Mouse (Mus musculus): ENCODE measurements around the gene Gtf2h1. TPM values are rescaled to one million over a fixed set of nuclear protein-coding genes. Genes with fewer than 3 reads are reported as not detected.

Gtf2h1 gene
- polyA plus RNA-seq, 1 experiment from 2014 or later = 34.9 TPM

DNA sequence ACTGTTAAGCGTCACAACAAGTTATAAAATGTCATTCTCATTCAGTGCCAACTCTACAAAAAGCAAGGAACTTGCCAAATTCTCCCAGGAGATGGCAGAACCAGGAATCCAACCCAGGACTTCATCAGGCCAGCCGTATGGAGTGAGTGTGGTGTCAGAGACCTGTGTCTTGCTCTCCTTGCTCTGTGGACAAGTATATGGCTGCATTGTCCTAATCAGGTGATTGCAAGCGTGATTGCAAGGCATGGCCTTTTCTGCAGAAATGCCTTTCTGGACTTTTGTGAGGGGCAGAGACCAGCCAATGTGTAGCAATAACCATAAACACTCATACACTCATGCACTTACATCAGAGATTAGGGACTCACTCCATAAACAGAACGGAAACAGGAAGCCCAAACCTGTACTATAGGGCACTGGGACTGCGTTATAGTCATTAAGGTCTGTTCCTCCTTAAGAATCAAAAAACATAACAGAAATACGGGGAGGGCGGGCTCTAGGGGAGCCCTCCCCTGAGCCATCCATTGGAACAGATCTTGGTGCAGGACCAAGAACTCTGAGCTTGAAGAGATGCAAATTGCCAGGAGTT is 37.9 kb downstream of the Gtf2h1 start:
- WGBS (ENCODE audit: insufficient replicate concordance) = 75% methylated on average over 7 of the region's 7 CpGs
- H3K4me3 ChIP-seq (ENCODE audit: low read depth, low read length) = no peak overlapping the region
- H3K27ac ChIP-seq (ENCODE audit: low read depth, low read length) = no peak overlapping the region
- no peak overlapping the region for H3K9ac ChIP-seq (ENCODE audit: low read depth, low read length)
- no peak for ATAC-seq (replicated peaks; ENCODE audit: insufficient number of reproducible peaks, low FRiP score, low TSS enrichment)
- no peak overlapping the region for H3K4me2 ChIP-seq
- peaks cover 24% of the 10 kb centered on the region for H3K4me1 ChIP-seq (ENCODE audit: control insufficient read depth, insufficient read depth, low read length)
- H3K9me3 ChIP-seq (replicated peaks; ENCODE audit: control insufficient read depth, low read length) = no peaks in the 10 kb centered on the region
- no peaks in the 10 kb centered on the region for H3K36me3 ChIP-seq (ENCODE audit: control insufficient read depth, insufficient read depth, low read length)
- no peaks in the 10 kb centered on the region for H3K27me3 ChIP-seq (ENCODE audit: control insufficient read depth, insufficient read depth, low read length)

DNA sequence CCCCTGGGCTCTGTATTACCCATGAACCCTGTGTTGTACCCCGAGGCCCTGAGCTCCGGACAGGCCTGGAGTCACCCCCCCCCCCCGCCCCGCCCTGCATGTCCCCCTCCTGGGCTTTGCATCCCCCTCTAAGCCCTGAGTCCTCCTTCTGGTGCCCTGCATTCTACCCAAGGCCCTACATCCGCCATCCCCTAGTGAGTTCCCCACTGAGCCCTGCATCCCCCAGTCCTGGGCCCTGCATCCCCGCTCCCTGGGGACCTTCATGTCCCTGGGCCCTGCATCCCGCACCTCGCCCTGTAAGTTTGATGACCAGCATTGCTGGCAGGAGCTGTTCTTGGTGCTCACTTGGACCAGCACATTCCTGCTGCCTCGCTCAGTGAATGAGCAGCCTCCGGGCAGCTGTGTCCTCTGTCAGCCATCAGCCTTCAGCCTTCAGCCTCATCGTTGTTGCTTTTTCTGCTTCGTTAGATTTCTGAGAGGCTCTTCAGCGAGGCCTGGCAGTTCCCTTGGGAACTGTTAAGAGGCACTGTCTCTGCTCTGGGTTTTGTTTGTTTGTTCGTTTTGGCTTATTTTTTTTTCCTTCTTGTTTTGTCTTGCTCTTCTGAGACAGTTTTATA is 39.2 kb downstream of the Gtf2h1 start:
- WGBS (ENCODE audit: insufficient replicate concordance) = 39% methylated on average over 11 of the region's 14 CpGs
- H3K9ac ChIP-seq (ENCODE audit: low read depth, low read length) = no peak overlapping the region
- H3K4me1 ChIP-seq (ENCODE audit: control insufficient read depth, insufficient read depth, low read length) = peaks cover 34% of the 10 kb centered on the region
- no peaks in the 10 kb centered on the region for H3K27me3 ChIP-seq (ENCODE audit: control insufficient read depth, insufficient read depth, low read length)
- ATAC-seq (replicated peaks; ENCODE audit: insufficient number of reproducible peaks, low FRiP score, low TSS enrichment) = no peak
- no peaks in the 10 kb centered on the region for H3K9me3 ChIP-seq (replicated peaks; ENCODE audit: control insufficient read depth, low read length)
- no peak overlapping the region for H3K4me3 ChIP-seq (ENCODE audit: low read depth, low read length)
- H3K27ac ChIP-seq (ENCODE audit: low read depth, low read length) = no peak overlapping the region
- H3K36me3 ChIP-seq (ENCODE audit: control insufficient read depth, insufficient read depth, low read length) = no peaks in the 10 kb centered on the region
- no peak overlapping the region for H3K4me2 ChIP-seq

DNA sequence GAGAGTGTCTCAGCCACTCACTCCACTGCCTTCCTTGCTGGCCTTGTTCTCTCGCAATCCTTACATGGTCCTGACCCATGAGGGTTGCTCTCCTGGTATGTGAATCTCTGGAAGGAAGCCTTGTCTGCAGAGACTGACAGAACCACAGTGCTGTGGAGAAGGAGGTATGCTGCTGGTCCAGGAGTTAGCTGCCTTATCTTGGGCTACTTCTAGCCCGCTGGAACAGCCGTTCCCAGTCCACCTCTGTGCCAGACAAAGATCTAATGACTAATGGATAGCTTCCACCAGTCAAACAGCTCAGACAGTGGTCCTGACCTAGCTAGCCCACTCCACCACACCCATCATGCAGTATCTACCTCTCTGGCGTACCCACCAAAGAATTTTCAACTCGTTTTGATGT is 40.5 kb downstream of the Gtf2h1 start:
- Histone ChIP-seq H3K9me3 (replicated peaks; ENCODE audit: control insufficient read depth, low read length) (no peaks in the 10 kb centered on the region), H3K27me3 (ENCODE audit: control insufficient read depth, insufficient read depth, low read length) (no peaks in the 10 kb centered on the region), H3K4me1 (ENCODE audit: control insufficient read depth, insufficient read depth, low read length) (peaks cover 27% of the 10 kb centered on the region), H3K9ac (ENCODE audit: low read depth, low read length) (no peak overlapping the region), H3K27ac (ENCODE audit: low read depth, low read length) (no peak overlapping the region), H3K4me3 (ENCODE audit: low read depth, low read length) (no peak overlapping the region), H3K36me3 (ENCODE audit: control insufficient read depth, insufficient read depth, low read length) (no peaks in the 10 kb centered on the region), H3K4me2 (no peak overlapping the region)
- WGBS (ENCODE audit: insufficient replicate concordance) = 59% methylated on average over 5 of the region's 5 CpGs
- no peak for ATAC-seq (replicated peaks; ENCODE audit: insufficient number of reproducible peaks, low FRiP score, low TSS enrichment)

DNA sequence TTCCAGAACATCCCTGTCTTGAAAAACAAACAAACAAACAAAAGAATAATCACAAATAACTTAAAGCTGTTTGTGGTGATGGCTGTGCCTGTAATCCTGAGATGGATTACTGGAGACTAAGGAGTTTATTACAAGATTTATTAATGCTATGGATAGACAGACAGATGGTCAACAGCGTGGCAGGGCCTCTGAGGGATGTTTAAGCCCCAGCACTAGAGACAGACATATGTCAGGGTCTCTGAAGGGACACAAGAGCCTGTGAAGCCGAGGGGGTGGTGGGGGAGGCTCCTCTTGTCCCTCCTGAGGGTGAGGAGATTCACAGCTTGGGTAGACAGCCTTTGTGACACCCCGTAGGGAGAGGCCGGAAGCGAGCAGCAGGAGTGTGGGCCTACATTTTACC is 41.2 kb downstream of the Gtf2h1 start:
- no peak overlapping the region for H3K27ac ChIP-seq (ENCODE audit: low read depth, low read length)
- no peaks in the 10 kb centered on the region for H3K36me3 ChIP-seq (ENCODE audit: control insufficient read depth, insufficient read depth, low read length)
- WGBS (ENCODE audit: insufficient replicate concordance) = 60% methylated on average over 5 of the region's 5 CpGs
- peaks cover 24% of the 10 kb centered on the region for H3K4me1 ChIP-seq (ENCODE audit: control insufficient read depth, insufficient read depth, low read length)
- no peak overlapping the region for H3K4me3 ChIP-seq (ENCODE audit: low read depth, low read length)
- H3K27me3 ChIP-seq (ENCODE audit: control insufficient read depth, insufficient read depth, low read length) = no peaks in the 10 kb centered on the region
- H3K9me3 ChIP-seq (replicated peaks; ENCODE audit: control insufficient read depth, low read length) = no peaks in the 10 kb centered on the region
- H3K4me2 ChIP-seq = no peak overlapping the region
- no peak overlapping the region for H3K9ac ChIP-seq (ENCODE audit: low read depth, low read length)
- no peak for ATAC-seq (replicated peaks; ENCODE audit: insufficient number of reproducible peaks, low FRiP score, low TSS enrichment)

DNA sequence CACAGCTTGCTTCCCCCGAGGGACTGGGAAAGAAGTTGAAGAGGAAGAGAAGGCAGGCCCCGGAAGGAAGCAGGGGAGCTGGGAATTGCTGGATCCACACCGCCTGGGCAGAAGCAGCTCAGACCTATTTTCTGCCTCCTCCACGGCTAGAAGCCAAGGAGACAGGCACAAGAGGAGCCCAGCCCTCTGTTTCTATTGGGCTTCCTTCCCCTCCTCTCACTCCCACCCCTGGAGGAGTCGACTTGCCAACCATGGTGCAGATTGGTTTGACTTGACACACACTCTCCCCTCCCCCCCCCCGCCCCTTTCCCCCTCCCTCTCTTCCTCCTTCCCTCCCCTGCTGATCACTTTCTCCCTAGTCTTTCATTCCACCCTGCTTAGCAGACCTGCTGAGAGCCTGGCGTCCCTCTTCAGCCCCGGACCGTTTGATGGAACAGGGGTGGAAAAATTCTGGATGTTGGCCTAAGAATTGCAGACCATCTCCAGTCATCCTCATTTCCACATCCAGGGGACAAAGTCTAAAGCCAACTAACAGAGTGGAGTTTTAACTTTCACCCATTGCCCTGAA is 42.3 kb downstream of the Gtf2h1 start:
- Histone ChIP-seq H3K27me3 (ENCODE audit: control insufficient read depth, insufficient read depth, low read length) (no peaks in the 10 kb centered on the region), H3K36me3 (ENCODE audit: control insufficient read depth, insufficient read depth, low read length) (no peaks in the 10 kb centered on the region), H3K4me2 (peak overlapping the region; percentile 11; the same call in 1 of the 2 replicates), H3K9ac (ENCODE audit: low read depth, low read length) (peak overlapping the region; percentile 6; the same call in 1 of the 2 replicates), H3K9me3 (replicated peaks; ENCODE audit: control insufficient read depth, low read length) (no peaks in the 10 kb centered on the region), H3K4me3 (ENCODE audit: low read depth, low read length) (no peak overlapping the region), H3K27ac (ENCODE audit: low read depth, low read length) (peak overlapping the region; percentile 30), H3K4me1 (ENCODE audit: control insufficient read depth, insufficient read depth, low read length) (peaks cover 23% of the 10 kb centered on the region)
- 3% methylated on average over 9 of the region's 9 CpGs for WGBS (ENCODE audit: insufficient replicate concordance)
- ATAC-seq (replicated peaks; ENCODE audit: insufficient number of reproducible peaks, low FRiP score, low TSS enrichment) = 0 out of 2 replicates have a peak, but pooled peaks have one; percentile 29

DNA sequence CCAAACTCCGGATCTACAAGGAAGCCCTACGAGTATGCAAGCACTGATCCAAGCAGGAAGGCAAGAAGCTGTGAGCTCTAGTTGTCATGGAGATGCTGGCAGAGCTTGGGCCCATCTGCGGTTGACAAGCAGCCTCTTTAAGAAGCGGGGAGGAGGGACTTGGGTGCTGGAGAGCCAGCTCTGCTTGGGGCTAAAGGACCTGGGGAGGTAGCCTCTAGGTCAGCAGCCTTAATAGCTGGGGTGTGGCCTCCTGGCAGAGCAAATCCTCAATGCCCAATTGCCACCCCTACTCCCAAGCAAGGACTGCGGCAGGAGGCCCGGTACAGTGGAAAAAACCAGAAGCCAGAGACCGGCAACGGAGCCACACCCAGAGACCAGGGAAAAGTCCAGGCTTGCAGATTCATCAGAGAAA is 43.0 kb downstream of the Gtf2h1 start:
- WGBS (ENCODE audit: insufficient replicate concordance) = 16% methylated on average over 8 of the region's 8 CpGs
- peak overlapping the region; percentile 32; the same call in 1 of the 2 replicates for H3K4me2 ChIP-seq
- no peak for ATAC-seq (replicated peaks; ENCODE audit: insufficient number of reproducible peaks, low FRiP score, low TSS enrichment)
- peak overlapping the region; percentile 30 for H3K27ac ChIP-seq (ENCODE audit: low read depth, low read length)
- H3K9ac ChIP-seq (ENCODE audit: low read depth, low read length) = peak overlapping the region; percentile 6; the same call in 1 of the 2 replicates
- H3K27me3 ChIP-seq (ENCODE audit: control insufficient read depth, insufficient read depth, low read length) = no peaks in the 10 kb centered on the region
- no peaks in the 10 kb centered on the region for H3K36me3 ChIP-seq (ENCODE audit: control insufficient read depth, insufficient read depth, low read length)
- H3K4me1 ChIP-seq (ENCODE audit: control insufficient read depth, insufficient read depth, low read length) = peaks cover 19% of the 10 kb centered on the region
- H3K9me3 ChIP-seq (replicated peaks; ENCODE audit: control insufficient read depth, low read length) = no peaks in the 10 kb centered on the region
- no peak overlapping the region for H3K4me3 ChIP-seq (ENCODE audit: low read depth, low read length)

DNA sequence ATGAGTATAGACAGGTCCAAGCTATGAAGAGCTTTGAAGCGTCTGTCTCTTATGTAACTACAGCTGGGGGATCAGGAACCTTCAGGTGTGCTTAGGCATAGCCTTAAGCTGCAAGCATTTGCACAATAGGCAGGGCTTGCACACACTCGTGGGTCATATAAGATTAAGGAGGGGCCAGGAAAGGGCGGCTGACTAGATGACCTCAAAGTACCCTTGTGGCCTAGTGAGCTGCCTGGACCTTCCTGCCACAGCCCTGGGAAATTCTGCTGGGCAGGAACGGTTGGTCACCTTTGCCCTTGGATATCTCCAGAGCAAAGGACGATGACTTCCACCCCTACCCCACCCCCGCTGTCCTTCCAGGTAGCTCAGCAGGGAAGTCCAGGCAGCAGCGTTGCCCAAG is 43.5 kb downstream of the Gtf2h1 start:
- Histone ChIP-seq H3K4me2 (peak overlapping the region; percentile 32), H3K27me3 (ENCODE audit: control insufficient read depth, insufficient read depth, low read length) (no peaks in the 10 kb centered on the region), H3K27ac (ENCODE audit: low read depth, low read length) (peak overlapping the region; percentile 30; the same call in 1 of the 2 replicates), H3K4me3 (ENCODE audit: low read depth, low read length) (no peak overlapping the region), H3K4me1 (ENCODE audit: control insufficient read depth, insufficient read depth, low read length) (peaks cover 19% of the 10 kb centered on the region), H3K9me3 (replicated peaks; ENCODE audit: control insufficient read depth, low read length) (no peaks in the 10 kb centered on the region), H3K36me3 (ENCODE audit: control insufficient read depth, insufficient read depth, low read length) (no peaks in the 10 kb centered on the region), H3K9ac (ENCODE audit: low read depth, low read length) (peak overlapping the region; percentile 6; the same call in 1 of the 2 replicates)
- ATAC-seq (replicated peaks; ENCODE audit: insufficient number of reproducible peaks, low FRiP score, low TSS enrichment) = no peak
- 24% methylated on average over 7 of the region's 7 CpGs for WGBS (ENCODE audit: insufficient replicate concordance)

DNA sequence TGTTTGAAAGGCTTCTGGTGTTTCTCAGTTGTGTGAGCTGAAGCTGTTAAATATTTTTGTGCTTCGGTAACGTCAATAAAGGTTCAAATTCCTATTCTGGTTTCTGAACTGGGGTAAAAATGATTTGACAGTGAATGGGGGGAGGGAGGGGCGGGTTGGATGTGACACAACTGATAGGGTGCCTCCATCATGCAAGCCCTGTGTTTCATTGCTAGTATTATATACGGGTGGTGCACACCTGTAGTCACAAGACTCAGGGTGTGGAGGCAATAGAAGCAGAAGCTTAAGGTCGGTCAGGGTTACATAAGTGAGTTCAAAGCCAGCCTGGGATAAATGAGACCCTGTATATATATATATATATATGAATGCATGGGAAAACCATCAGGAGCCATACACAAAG is 44.0 kb downstream of the Gtf2h1 start:
- H3K9ac ChIP-seq (ENCODE audit: low read depth, low read length) = no peak overlapping the region
- H3K27ac ChIP-seq (ENCODE audit: low read depth, low read length) = peak overlapping the region; percentile 30; the same call in 1 of the 2 replicates
- H3K4me2 ChIP-seq = no peak overlapping the region
- 64% methylated on average over 5 of the region's 5 CpGs for WGBS (ENCODE audit: insufficient replicate concordance)
- H3K4me1 ChIP-seq (ENCODE audit: control insufficient read depth, insufficient read depth, low read length) = peaks cover 22% of the 10 kb centered on the region
- no peaks in the 10 kb centered on the region for H3K9me3 ChIP-seq (replicated peaks; ENCODE audit: control insufficient read depth, low read length)
- no peaks in the 10 kb centered on the region for H3K36me3 ChIP-seq (ENCODE audit: control insufficient read depth, insufficient read depth, low read length)
- no peaks in the 10 kb centered on the region for H3K27me3 ChIP-seq (ENCODE audit: control insufficient read depth, insufficient read depth, low read length)
- no peak overlapping the region for H3K4me3 ChIP-seq (ENCODE audit: low read depth, low read length)
- no peak for ATAC-seq (replicated peaks; ENCODE audit: insufficient number of reproducible peaks, low FRiP score, low TSS enrichment)
